Mouse (Mus musculus) heart, adult 2 months (tissue): ENCODE measurements around the gene Rab33b.

Source experiments
- CTCF ChIP-seq: fragments of 200-600 bp; IDR thresholded peaks from 2 replicates; pipeline ENCODE4 v1.8.1; 2022; ENCODE audit warnings: antibody characterized with exemption, mild to moderate bottlenecking, moderate library complexity
- EP300 ChIP-seq: fragments of 200-500 bp; IDR thresholded peaks from 2 replicates; pipeline ENCODE4 v1.6.1; 2011; ENCODE audit warnings: low read depth, low read length, control low read depth; ENCODE audit not compliant: insufficient read depth
- POLR2A ChIP-seq: fragments of 200-500 bp; IDR thresholded peaks from 2 replicates; pipeline ENCODE4 v1.6.1; 2011; ENCODE audit warnings: mild to moderate bottlenecking, low read depth, low read length, control low read depth; ENCODE audit not compliant: insufficient read depth

GRCm38 (mm10) chr3:51518763-51519121, 35.0 kb downstream of the Rab33b start:
- no peak for TF ChIP-seq POLR2A
- TF ChIP-seq CTCF: no peak
- no peak for TF ChIP-seq EP300
